Mouse (Mus musculus) WW6 (cell line): ENCODE results near the gene Ctsz.

ENCODE experiments used
- DNase-seq: peaks from one replicate; pipeline ENCODE4 v3.0.0-alpha.2; 2013; ENCODE audit warnings: low read depth, low spot score

Gene Ctsz

DNA sequence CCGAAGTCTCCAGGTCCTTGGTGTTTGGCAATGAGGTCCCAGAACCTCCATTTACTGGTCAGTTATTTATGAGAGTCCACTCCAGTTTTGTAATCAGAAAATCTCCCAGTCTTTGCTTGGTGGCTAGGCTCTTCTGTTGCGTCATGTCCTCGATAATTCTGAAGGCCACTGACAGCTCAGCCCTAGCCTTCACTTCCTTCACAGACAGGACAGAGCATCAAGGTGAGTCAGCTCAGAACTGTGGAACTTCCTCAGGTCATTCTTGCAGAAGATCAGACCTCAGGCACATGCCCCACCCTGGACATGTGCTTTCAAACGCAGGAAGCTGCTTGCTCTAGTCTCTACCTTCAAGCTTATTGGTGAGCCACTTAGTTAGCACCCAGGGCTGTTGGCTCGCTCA, 45.5 kb downstream of the Ctsz start:
- DNase-seq: no peak

- no peak for DNase-seq
These were observed 46.3 kb downstream of the Ctsz start for GRCm38 (mm10) chr2:174392554-174392953.

DNA sequence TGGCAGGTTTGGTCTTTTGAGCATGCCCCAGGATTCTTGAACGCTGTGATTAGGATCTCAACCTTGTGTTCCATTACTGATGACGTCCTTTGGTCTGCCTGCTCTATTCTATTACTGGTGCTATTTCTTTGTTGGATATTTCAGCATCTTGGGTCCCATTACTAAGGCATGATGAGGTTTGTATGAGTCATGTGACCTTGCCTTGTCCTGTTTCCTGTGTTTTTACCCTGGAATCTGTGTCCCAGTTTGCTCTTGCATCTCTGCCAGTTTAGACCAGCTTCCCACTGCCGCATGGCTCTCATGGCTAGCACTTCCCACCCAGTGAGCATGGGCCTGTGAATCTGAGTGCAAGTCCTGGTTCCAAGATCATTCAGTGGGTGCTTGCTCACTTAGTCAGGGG, 46.9 kb downstream of the Ctsz start:
- DNase-seq: no peak

GRCm38 (mm10) chr2:174381021-174381420, 57.8 kb downstream of the Ctsz start:
- DNase-seq: no peak
